Mouse (Mus musculus) megakaryocyte, embryonic 14.5 days (primary cell): ENCODE measurements around the gene Stk10.

Source experiments
- FLI1 ChIP-seq: IDR thresholded peaks from 2 replicates; pipeline ENCODE4 v1.6.1; 2012; ENCODE audit warnings: low read length, inconsistent platforms, mixed read lengths
- GATA1 ChIP-seq: IDR thresholded peaks from 3 replicates; pipeline ENCODE4 v1.6.1; 2012; ENCODE audit warnings: mixed read lengths, low read length, inconsistent platforms, borderline replicate concordance

- TF ChIP-seq FLI1 (no peak), GATA1 (no peak)
Measured at GRCm38 (mm10) chr11:32485290-32485689, 47.8 kb upstream of the Stk10 start.
